Mouse (Mus musculus) yolk sac, embryonic 10.5 days (tissue): ENCODE measurements around the gene Cdc27.
A peak's percentile ranks its signal among the peaks of the same experiment; 100 is the strongest.
"Not testable (repeated sequence)": the region's sequence is repeated elsewhere in the genome, so short reads cannot be mapped to it uniquely, and the experiment has no call there.

Experiments
- DNase-seq: peaks from one replicate; pipeline ENCODE4 v3.0.0-alpha.2; 2017; ENCODE audit warnings: low spot score

Cdc27 gene

GRCm38 (mm10) chr11:104550406-104550974 lies at the start of gene Cdc27, which contains the start of gene Myl4:
Gene Cdc27, minus strand, starts transcription at chr11:104550620.
Gene Myl4, plus strand, starts transcription at chr11:104550663.
- DNase-seq, result peak; percentile 99

GRCm38 (mm10) chr11:104599265-104599945 lies 49.0 kb upstream of the Cdc27 start:
- no peak for DNase-seq

- DNase-seq, result no peak
These were observed 45.9 kb upstream of the Cdc27 start for GRCm38 (mm10) chr11:104596365-104596764.

- peak; percentile 41 for DNase-seq
These were observed 41.8 kb upstream of the Cdc27 start for GRCm38 (mm10) chr11:104592066-104592835.

- DNase-seq, result peak; percentile 75
These were observed 39.7 kb upstream of the Cdc27 start for GRCm38 (mm10) chr11:104590148-104590547.

- DNase-seq, result no peak
These were observed 39.1 kb upstream of the Cdc27 start for GRCm38 (mm10) chr11:104589570-104589969.

- no peak for DNase-seq
These were observed 38.1 kb upstream of the Cdc27 start for GRCm38 (mm10) chr11:104588513-104588912.

- no peak for DNase-seq
These were observed 37.5 kb upstream of the Cdc27 start for GRCm38 (mm10) chr11:104587904-104588303.

GRCm38 (mm10) chr11:104585495-104585894 lies 35.1 kb upstream of the Cdc27 start:
- no peak for DNase-seq

- DNase-seq, result no peak
These were observed 32.4 kb upstream of the Cdc27 start for GRCm38 (mm10) chr11:104582630-104583364.

GRCm38 (mm10) chr11:104582308-104582606 lies 31.8 kb upstream of the Cdc27 start:
- DNase-seq, result no peak

GRCm38 (mm10) chr11:104581446-104582307 lies 31.3 kb upstream of the Cdc27 start:
- DNase-seq, result peak; percentile 17

GRCm38 (mm10) chr11:104580606-104581005 lies 30.2 kb upstream of the Cdc27 start:
- DNase-seq, result no peak

- DNase-seq, result no peak
These were observed 29.7 kb upstream of the Cdc27 start for GRCm38 (mm10) chr11:104580091-104580490.

GRCm38 (mm10) chr11:104579575-104579974 lies 29.2 kb upstream of the Cdc27 start:
- DNase-seq, result no peak

GRCm38 (mm10) chr11:104579084-104579483 lies 28.7 kb upstream of the Cdc27 start:
- no peak for DNase-seq

GRCm38 (mm10) chr11:104578074-104578473 lies 27.7 kb upstream of the Cdc27 start:
- no peak for DNase-seq

- no peak for DNase-seq
These were observed 26.6 kb upstream of the Cdc27 start for GRCm38 (mm10) chr11:104576772-104577612.

GRCm38 (mm10) chr11:104572566-104572965 lies 22.1 kb upstream of the Cdc27 start:
- no peak for DNase-seq

- no peak for DNase-seq
These were observed 21.7 kb upstream of the Cdc27 start for GRCm38 (mm10) chr11:104572091-104572490.

GRCm38 (mm10) chr11:104571373-104571772 lies 21.0 kb upstream of the Cdc27 start:
- DNase-seq, result not testable (repeated sequence)
